Mouse (Mus musculus): ENCODE measurements around the gene Naaa.

GRCm38 (mm10) chr5:92283107-92283506 lies 5.1 kb upstream of the Naaa start:
- no peak for TF ChIP-seq POLR2A (IDR thresholded peaks at IDR 0.05; ENCODE audit: control insufficient read depth, extremely low read depth, insufficient read depth, low read length, poor library complexity)
- TF ChIP-seq CTCF (IDR thresholded peaks at IDR 0.05; ENCODE audit: borderline replicate concordance, control insufficient read depth, extremely low read depth, insufficient read depth, low read length, poor library complexity), result no peak
